16 mouse cellular contexts compared by ENCODE assay signal in the genomic region with DNA sequence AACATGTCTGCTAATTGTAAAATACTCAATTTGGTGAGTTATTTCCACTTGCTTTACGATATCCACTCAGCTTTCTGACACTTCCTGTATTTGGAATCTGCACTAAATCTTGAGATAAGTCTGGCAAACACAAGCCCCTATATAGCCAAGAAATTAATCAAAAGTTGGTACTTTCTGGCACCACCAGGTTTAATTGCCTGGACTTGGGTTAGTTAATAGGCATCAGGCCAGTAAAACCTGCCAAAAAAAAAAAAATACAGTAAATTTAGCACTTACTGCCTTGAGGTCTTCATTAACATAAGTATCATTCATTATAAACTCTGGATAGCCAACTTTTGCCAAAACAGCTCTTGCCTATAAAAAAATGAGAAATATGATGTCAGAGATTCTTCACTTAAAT.
DNase-seq lines count a peak whose midpoint lies in the region; ATAC-seq and TF ChIP-seq lines count a peak whose summit lies in the region.
"Had no signal": no experiment of that assay in that cellular context is flagged by ENCODE, and none has a peak within 500 bp of the region (broad histone marks: within the 10 kb centered on the region; RNA-seq: fewer than 3 reads in every experiment).

No protein-coding gene starts in this region.

- 69% methylated on average over 1 of the region's 1 CpGs for WGBS in forebrain, embryonic 13.5 days
- WGBS in forebrain, embryonic 16.5 days: 44% methylated on average over 1 of the region's 1 CpGs
- WGBS in hindbrain, postnatal 0 days: 56% methylated on average over 1 of the region's 1 CpGs
- 87% methylated on average over 1 of the region's 1 CpGs for WGBS in hindbrain, embryonic 11.5 days

- no peaks in the 10 kb centered on the region for H3K9me3 ChIP-seq in forebrain, embryonic 13.5 days (replicated peaks)
- no peaks in the 10 kb centered on the region for H3K9me3 ChIP-seq in forebrain, embryonic 16.5 days (ENCODE audit: control insufficient read depth, low read length)
- no peaks in the 10 kb centered on the region for H3K9me3 ChIP-seq in hindbrain, postnatal 0 days (ENCODE audit: low read length)
- H3K9me3 ChIP-seq in hindbrain, embryonic 11.5 days (ENCODE audit: control insufficient read depth, low read length): no peaks in the 10 kb centered on the region
- H3K9me3 ChIP-seq: embryonic facial prominence, embryonic 10.5 days; embryonic facial prominence, embryonic 12.5 days; forebrain, embryonic 12.5 days had no signal

- no peak for TF ChIP-seq POLR2A in brain, embryonic 14.5 days (IDR thresholded peaks at IDR 0.05; ENCODE audit: borderline replicate concordance, extremely low read depth, insufficient read depth, insufficient read length, poor library complexity, severe bottlenecking)

- H3K9ac ChIP-seq in forebrain, embryonic 13.5 days: no peak overlapping the region
- H3K9ac ChIP-seq in forebrain, embryonic 16.5 days (replicated peaks; ENCODE audit: low read depth, low read length): no peak overlapping the region
- no peak overlapping the region for H3K9ac ChIP-seq in hindbrain, postnatal 0 days (replicated peaks; ENCODE audit: low read length)
- no peak overlapping the region for H3K9ac ChIP-seq in hindbrain, embryonic 11.5 days (ENCODE audit: low read depth, low read length)
- H3K9ac ChIP-seq: embryonic facial prominence, embryonic 12.5 days; forebrain, embryonic 12.5 days; forebrain, postnatal 0 days had no signal

- 0 out of 2 replicates have a peak, but pooled peaks have one; percentile 19 for ATAC-seq in forebrain, embryonic 13.5 days
- ATAC-seq in forebrain, embryonic 16.5 days: no peak
- no peak for ATAC-seq in hindbrain, postnatal 0 days
- ATAC-seq in hindbrain, embryonic 11.5 days (ENCODE audit: low FRiP score): no peak
- ATAC-seq: forebrain, postnatal 0 days had no signal

- H3K27me3 ChIP-seq in forebrain, embryonic 13.5 days: no peaks in the 10 kb centered on the region
- H3K27me3 ChIP-seq in forebrain, embryonic 16.5 days (replicated peaks; ENCODE audit: control insufficient read depth, insufficient read depth, low read length): no peaks in the 10 kb centered on the region
- H3K27me3 ChIP-seq in hindbrain, postnatal 0 days (ENCODE audit: insufficient read depth, low read length): no peaks in the 10 kb centered on the region
- no peaks in the 10 kb centered on the region for H3K27me3 ChIP-seq in hindbrain, embryonic 11.5 days (ENCODE audit: control insufficient read depth, insufficient read depth, low read length)
- H3K27me3 ChIP-seq: embryonic facial prominence, embryonic 12.5 days; forebrain, embryonic 12.5 days had no signal

- H3K27ac ChIP-seq in forebrain, embryonic 13.5 days: no peak overlapping the region
- no peak overlapping the region for H3K27ac ChIP-seq in forebrain, embryonic 16.5 days (ENCODE audit: low read length)
- H3K27ac ChIP-seq in hindbrain, postnatal 0 days: no peak overlapping the region
- H3K27ac ChIP-seq in hindbrain, embryonic 11.5 days (ENCODE audit: low read depth, low read length): no peak overlapping the region
- H3K27ac ChIP-seq: embryonic facial prominence, embryonic 10.5 days; embryonic facial prominence, embryonic 12.5 days; forebrain, embryonic 12.5 days had no signal

- peak; percentile 15 for DNase-seq in hindbrain, postnatal 0 days (ENCODE audit: low spot score)
- DNase-seq in hindbrain, embryonic 11.5 days (ENCODE audit: low spot score): no peak
- DNase-seq in brain, embryonic 14.5 days (ENCODE audit: low read depth): peak; percentile 62
- DNase-seq in left cerebral cortex, adult 11 months (ENCODE audit: low spot score): no peak
- DNase-seq: adrenal gland, adult 2 months; adrenal gland, postnatal 10 days; adrenal gland, postnatal 25 days; cerebellum, adult 11-12 months; cerebellum, adult 9-11 months; cerebellum, postnatal 25 days; forebrain, postnatal 0 days had no signal

- no peak for TF ChIP-seq CTCF in hindbrain, postnatal 0 days (IDR thresholded peaks at IDR 0.05; ENCODE audit: low read depth)
- TF ChIP-seq CTCF in brain, embryonic 14.5 days (IDR thresholded peaks at IDR 0.05; ENCODE audit: borderline replicate concordance, extremely low read depth, insufficient read depth, insufficient read length): no peak

- no peaks in the 10 kb centered on the region for H3K36me3 ChIP-seq in forebrain, embryonic 13.5 days (ENCODE audit: poor library complexity, severe bottlenecking)
- H3K36me3 ChIP-seq in forebrain, embryonic 16.5 days (ENCODE audit: control insufficient read depth, insufficient read depth): no peaks in the 10 kb centered on the region
- H3K36me3 ChIP-seq in hindbrain, postnatal 0 days (ENCODE audit: insufficient read depth, low read length): no peaks in the 10 kb centered on the region
- no peaks in the 10 kb centered on the region for H3K36me3 ChIP-seq in hindbrain, embryonic 11.5 days (ENCODE audit: control insufficient read depth, insufficient read depth, low read length)
- H3K36me3 ChIP-seq: embryonic facial prominence, embryonic 10.5 days; embryonic facial prominence, embryonic 12.5 days; forebrain, embryonic 12.5 days had no signal

- H3K4me3 ChIP-seq in forebrain, embryonic 13.5 days: no peak overlapping the region
- H3K4me3 ChIP-seq in forebrain, embryonic 16.5 days (replicated peaks; ENCODE audit: low read length): no peak overlapping the region
- no peak overlapping the region for H3K4me3 ChIP-seq in hindbrain, postnatal 0 days (ENCODE audit: low read length)
- no peak overlapping the region for H3K4me3 ChIP-seq in hindbrain, embryonic 11.5 days (ENCODE audit: low read depth, low read length)
- H3K4me3 ChIP-seq: embryonic facial prominence, embryonic 10.5 days; embryonic facial prominence, embryonic 12.5 days; forebrain, embryonic 12.5 days had no signal

- H3K4me1 ChIP-seq in forebrain, embryonic 13.5 days: no peaks in the 10 kb centered on the region; the same call in 1 of the 2 replicates
- no peaks in the 10 kb centered on the region for H3K4me1 ChIP-seq in forebrain, embryonic 16.5 days (replicated peaks; ENCODE audit: control insufficient read depth, insufficient read depth, low read length)
- H3K4me1 ChIP-seq in hindbrain, postnatal 0 days (ENCODE audit: insufficient read depth, low read length): no peaks in the 10 kb centered on the region
- no peaks in the 10 kb centered on the region for H3K4me1 ChIP-seq in hindbrain, embryonic 11.5 days (replicated peaks; ENCODE audit: control insufficient read depth, insufficient read depth, low read length)
- H3K4me1 ChIP-seq: embryonic facial prominence, embryonic 10.5 days; embryonic facial prominence, embryonic 12.5 days; forebrain, embryonic 12.5 days had no signal

- no peak overlapping the region for H3K4me2 ChIP-seq in forebrain, embryonic 13.5 days
- H3K4me2 ChIP-seq in forebrain, embryonic 16.5 days (ENCODE audit: low read length): no peak overlapping the region
- H3K4me2 ChIP-seq in hindbrain, postnatal 0 days (ENCODE audit: low read depth, low read length): no peak overlapping the region
- H3K4me2 ChIP-seq in hindbrain, embryonic 11.5 days (replicated peaks; ENCODE audit: low read depth, low read length): no peak overlapping the region
- H3K4me2 ChIP-seq: embryonic facial prominence, embryonic 12.5 days; forebrain, embryonic 12.5 days had no signal

Comparison
In these comparisons a context has a peak if more than half of its experiments do, and no peak if none do; other contexts are left out.
1. DNase-seq: peak in hindbrain, postnatal 0 days (single experiment) and brain, embryonic 14.5 days (single experiment); none in hindbrain, embryonic 11.5 days (single experiment) and left cerebral cortex, adult 11 months (single experiment).